Mouse (Mus musculus) bone marrow, adult 2 months (tissue): ENCODE data around the gene Fstl4.

Experiments used
- CTCF ChIP-seq: fragments of 200-500 bp; IDR thresholded peaks from 2 replicates; pipeline ENCODE4 v1.5.1; 2011; ENCODE audit warnings: low read length, control low read depth; ENCODE audit not compliant: control insufficient read depth, insufficient read depth
- POLR2A ChIP-seq: fragments of 200-500 bp; IDR thresholded peaks from 2 replicates; pipeline ENCODE4 v1.6.1; 2011; ENCODE audit warnings: low read depth, mild to moderate bottlenecking, control low read depth, low read length, borderline replicate concordance; ENCODE audit not compliant: control insufficient read depth

- TF ChIP-seq POLR2A = no peak
- no peak for TF ChIP-seq CTCF
These were observed 45.9 kb upstream of the Fstl4 start for GRCm38 (mm10) chr11:52718570-52718969.
